Mouse (Mus musculus): ENCODE measurements at regions not wholly inside any gene's neighbourhood (a gene's known extent, or its start where the extent isn't known, plus 50 kb on each side); places are given as distances from the start of the nearest gene placed in this dataset.
"Not testable (repeated sequence)": the region's sequence is repeated elsewhere in the genome, so short reads cannot be mapped to it uniquely, and the experiment has no call there.

GRCm38 (mm10) chr13:5345712-5346111 is 515.6 kb upstream of the Klf6 start:
- Histone ChIP-seq H3K27ac (ENCODE audit: insufficient read depth, low read length) (no peak overlapping the region), H3K4me3 (ENCODE audit: insufficient read depth, low read length) (no peak overlapping the region), H3K4me1 (ENCODE audit: control insufficient read depth, insufficient read depth, low read length) (peaks cover 2% of the 10 kb centered on the region)
- TF ChIP-seq CTCF (IDR thresholded peaks at IDR 0.05; ENCODE audit: extremely low read depth, insufficient read depth, low read length) = no peak

- peaks cover 2% of the 10 kb centered on the region for H3K4me1 ChIP-seq (ENCODE audit: control insufficient read depth, insufficient read depth, low read length)
- TF ChIP-seq POLR2A (IDR thresholded peaks at IDR 0.05; ENCODE audit: extremely low read depth, insufficient read depth, low read length) (no peak), CTCF (IDR thresholded peaks at IDR 0.05; ENCODE audit: extremely low read depth, insufficient read depth, low read length) (no peak)
- H3K4me3 ChIP-seq (ENCODE audit: insufficient read depth, low read length) = no peak overlapping the region
- no peak overlapping the region for H3K27ac ChIP-seq (ENCODE audit: insufficient read depth, low read length)
These were observed 513.5 kb upstream of the Klf6 start for GRCm38 (mm10) chr13:5347503-5348469.

DNA sequence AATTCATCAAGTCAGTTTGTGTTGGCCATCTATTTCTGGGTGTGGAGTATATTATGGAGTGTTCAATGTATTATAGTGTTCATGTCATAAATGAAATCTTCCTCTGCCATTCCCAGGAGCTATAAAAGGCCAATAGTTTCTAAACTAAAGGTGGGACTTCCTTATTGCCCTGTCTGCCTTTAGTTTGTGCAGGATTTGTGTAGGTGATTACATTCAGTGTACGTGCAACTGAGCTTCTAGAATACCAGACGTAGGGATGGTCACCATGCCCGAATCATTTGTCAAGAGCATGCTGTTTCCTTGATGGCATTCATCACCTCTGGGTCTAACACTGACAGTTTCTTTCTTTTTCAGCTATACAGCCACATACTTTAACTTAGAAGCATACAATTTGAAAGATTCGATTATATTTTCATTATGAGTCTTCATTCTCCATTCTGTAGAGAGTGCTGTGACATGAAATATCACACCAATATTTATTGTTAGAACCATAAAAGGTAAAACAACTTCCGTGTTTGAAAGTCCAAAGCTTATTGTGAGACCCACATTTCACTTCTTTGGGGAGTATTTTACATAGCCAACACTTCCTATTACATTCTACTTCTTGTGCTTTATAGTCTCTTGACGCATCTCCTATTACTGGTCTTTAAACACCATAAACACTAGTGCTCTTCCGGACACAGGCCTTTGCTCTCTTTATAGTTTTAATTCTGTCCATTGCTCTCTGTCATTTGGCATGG is 494.1 kb upstream of the Klf6 start:
- Histone ChIP-seq H3K27ac (ENCODE audit: insufficient read depth, low read length) (no peak overlapping the region), H3K4me1 (ENCODE audit: control insufficient read depth, insufficient read depth, low read length) (no peaks in the 10 kb centered on the region), H3K4me3 (ENCODE audit: insufficient read depth, low read length) (no peak overlapping the region)
- no peak for TF ChIP-seq CTCF (IDR thresholded peaks at IDR 0.05; ENCODE audit: extremely low read depth, insufficient read depth, low read length)
- TF ChIP-seq POLR2A (IDR thresholded peaks at IDR 0.05; ENCODE audit: extremely low read depth, insufficient read depth, low read length) = no peak

DNA sequence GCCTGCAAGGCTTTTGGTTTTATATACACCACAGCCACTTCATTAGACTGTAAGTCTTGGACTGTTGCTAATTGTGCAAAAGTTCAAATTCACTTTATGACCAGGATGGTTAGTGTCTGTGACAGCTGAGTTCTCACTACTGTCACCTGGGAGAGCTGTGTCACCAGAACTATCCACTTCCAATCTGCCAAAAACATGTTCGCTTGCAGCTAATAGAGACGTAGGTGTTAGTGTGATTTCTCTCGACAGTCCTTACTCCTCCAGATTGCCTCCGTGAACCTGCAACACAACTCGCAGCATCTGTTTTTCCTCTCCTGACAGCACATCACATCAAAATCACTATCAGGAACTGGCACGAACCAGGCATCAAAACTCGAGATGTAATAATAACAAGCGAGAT is 491.3 kb upstream of the Klf6 start:
- no peak for TF ChIP-seq CTCF (IDR thresholded peaks at IDR 0.05; ENCODE audit: extremely low read depth, insufficient read depth, low read length)
- no peak for TF ChIP-seq POLR2A (IDR thresholded peaks at IDR 0.05; ENCODE audit: extremely low read depth, insufficient read depth, low read length)
- no peak overlapping the region for H3K4me3 ChIP-seq (ENCODE audit: insufficient read depth, low read length)
- no peak overlapping the region for H3K27ac ChIP-seq (ENCODE audit: insufficient read depth, low read length)
- H3K4me1 ChIP-seq (ENCODE audit: control insufficient read depth, insufficient read depth, low read length) = no peaks in the 10 kb centered on the region

DNA sequence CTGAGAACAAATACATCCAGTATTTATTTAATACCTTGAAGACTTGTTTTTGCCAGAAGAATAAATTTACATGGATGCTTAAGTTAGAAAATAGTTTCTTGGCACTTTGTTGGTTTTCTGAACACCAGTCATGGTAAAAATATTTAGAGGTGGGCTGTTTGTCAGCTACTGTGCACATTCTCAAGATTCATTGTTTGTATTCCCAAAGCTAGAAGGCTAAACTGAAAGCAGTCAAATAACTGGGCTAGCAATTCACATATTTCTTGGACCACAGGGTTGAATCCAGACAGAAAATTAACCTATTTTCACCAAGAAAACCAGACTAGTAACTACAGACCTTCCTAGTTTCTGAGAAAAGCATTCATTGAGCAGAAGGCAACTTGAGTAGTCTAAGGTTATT is 488.1 kb upstream of the Klf6 start:
- H3K4me3 ChIP-seq (ENCODE audit: insufficient read depth, low read length) = no peak overlapping the region
- no peaks in the 10 kb centered on the region for H3K4me1 ChIP-seq (ENCODE audit: control insufficient read depth, insufficient read depth, low read length)
- H3K27ac ChIP-seq (ENCODE audit: insufficient read depth, low read length) = no peak overlapping the region
- TF ChIP-seq POLR2A (IDR thresholded peaks at IDR 0.05; ENCODE audit: extremely low read depth, insufficient read depth, low read length) = no peak
- TF ChIP-seq CTCF (IDR thresholded peaks at IDR 0.05; ENCODE audit: extremely low read depth, insufficient read depth, low read length) = no peak

DNA sequence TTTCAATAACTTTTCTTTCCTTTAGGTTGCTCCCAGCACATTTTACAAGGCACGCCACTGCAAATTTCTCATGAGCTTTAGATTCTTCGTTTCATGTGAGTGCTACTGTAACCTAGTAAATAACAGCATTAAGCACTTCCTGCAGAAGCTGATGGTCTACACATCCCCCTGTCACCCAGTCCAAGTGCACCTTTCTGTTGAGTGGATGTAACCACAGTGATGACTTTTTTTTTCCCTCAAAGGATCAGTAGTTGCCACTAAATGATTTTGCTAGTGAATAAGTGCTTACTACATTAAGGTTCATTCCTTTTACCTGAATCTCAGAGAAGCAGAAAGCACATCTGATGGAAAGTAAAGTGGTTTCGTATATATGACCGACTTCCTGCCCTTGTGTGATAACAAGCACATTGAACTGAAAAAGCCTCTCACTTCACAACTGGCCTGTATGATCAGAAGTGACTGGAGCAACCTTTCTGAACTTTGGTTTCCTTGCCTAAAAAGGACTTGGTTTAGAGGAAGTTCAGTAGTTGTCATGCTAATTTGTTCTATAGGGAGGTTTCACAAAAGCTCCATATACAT is 453.0 kb upstream of the Klf6 start:
- Histone ChIP-seq H3K4me1 (ENCODE audit: control insufficient read depth, insufficient read depth, low read length) (no peaks in the 10 kb centered on the region), H3K4me3 (ENCODE audit: insufficient read depth, low read length) (no peak overlapping the region), H3K27ac (ENCODE audit: insufficient read depth, low read length) (no peak overlapping the region)
- no peak for TF ChIP-seq POLR2A (IDR thresholded peaks at IDR 0.05; ENCODE audit: extremely low read depth, insufficient read depth, low read length)
- TF ChIP-seq CTCF (IDR thresholded peaks at IDR 0.05; ENCODE audit: extremely low read depth, insufficient read depth, low read length) = no peak

GRCm38 (mm10) chr13:5412052-5412451 is 449.2 kb upstream of the Klf6 start:
- H3K4me3 ChIP-seq (ENCODE audit: insufficient read depth, low read length) = no peak overlapping the region
- H3K27ac ChIP-seq (ENCODE audit: insufficient read depth, low read length) = no peak overlapping the region
- H3K4me1 ChIP-seq (ENCODE audit: control insufficient read depth, insufficient read depth, low read length) = no peaks in the 10 kb centered on the region
- no peak for TF ChIP-seq POLR2A (IDR thresholded peaks at IDR 0.05; ENCODE audit: extremely low read depth, insufficient read depth, low read length)
- TF ChIP-seq CTCF (IDR thresholded peaks at IDR 0.05; ENCODE audit: extremely low read depth, insufficient read depth, low read length) = no peak

- not testable (repeated sequence) for H3K4me1 ChIP-seq (ENCODE audit: control insufficient read depth, insufficient read depth, low read length); H3K4me3 ChIP-seq (ENCODE audit: insufficient read depth, low read length); H3K27ac ChIP-seq (ENCODE audit: insufficient read depth, low read length)
These were observed 448.3 kb upstream of the Klf6 start for GRCm38 (mm10) chr13:5413009-5413408.

GRCm38 (mm10) chr13:5424110-5424509 is 437.2 kb upstream of the Klf6 start:
- H3K4me1 ChIP-seq (ENCODE audit: control insufficient read depth, insufficient read depth, low read length) = no peaks in the 10 kb centered on the region
- TF ChIP-seq POLR2A (IDR thresholded peaks at IDR 0.05; ENCODE audit: extremely low read depth, insufficient read depth, low read length) (no peak), CTCF (IDR thresholded peaks at IDR 0.05; ENCODE audit: extremely low read depth, insufficient read depth, low read length) (no peak)
- H3K4me3 ChIP-seq (ENCODE audit: insufficient read depth, low read length) = no peak overlapping the region
- no peak overlapping the region for H3K27ac ChIP-seq (ENCODE audit: insufficient read depth, low read length)
